Mouse (Mus musculus): ENCODE results near the gene Fermt2.
A peak's percentile ranks its signal among the peaks of the same experiment; 100 is the strongest.

The Fermt2 gene

GRCm38 (mm10) chr14:45462875-45463475 lies 66.9 kb downstream of the Fermt2 start:
- no peak for DNase-seq

GRCm38 (mm10) chr14:45462374-45462773 lies 67.5 kb downstream of the Fermt2 start:
- DNase-seq, result no peak

DNA sequence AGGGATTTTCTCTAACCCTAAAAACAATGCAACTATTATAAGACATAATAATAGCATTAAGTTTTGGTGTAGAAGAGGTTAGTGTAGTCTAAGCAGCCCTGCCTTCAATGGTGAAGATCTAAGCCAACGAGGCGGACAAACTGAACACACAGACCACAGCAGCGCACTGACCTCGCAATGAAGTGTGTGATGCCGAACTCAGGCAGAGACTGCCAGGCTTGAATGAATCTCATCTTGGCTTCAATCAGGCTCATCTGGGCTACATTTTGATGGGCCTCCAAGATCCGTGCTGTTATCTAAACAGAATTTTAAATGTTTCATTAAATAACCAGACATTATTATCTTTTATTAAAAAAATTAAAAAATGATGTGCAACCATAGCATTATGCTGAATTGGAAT lies 68.0 kb downstream of the Fermt2 start:
- no peak for DNase-seq

DNA sequence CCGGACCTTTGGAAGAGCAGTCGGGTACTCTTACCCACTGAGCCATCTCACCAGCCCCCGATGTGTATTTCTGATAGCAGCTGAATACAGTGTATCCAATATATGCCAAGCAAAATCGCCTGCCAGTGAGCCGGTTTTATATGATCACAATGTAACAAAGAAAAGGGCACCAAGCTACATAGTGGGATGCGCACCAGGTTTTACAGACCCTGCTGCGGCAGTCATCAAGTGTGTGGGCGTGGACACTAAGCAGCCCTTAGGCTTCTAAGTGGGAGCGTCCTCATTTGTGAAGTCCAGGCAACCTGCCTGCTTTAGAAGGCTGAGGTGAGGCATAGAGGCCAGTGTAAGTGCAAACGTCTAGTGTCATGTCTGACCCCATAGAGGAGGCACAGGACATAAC lies 69.4 kb downstream of the Fermt2 start:
- no peak for DNase-seq

GRCm38 (mm10) chr14:45459877-45460276 lies 70.0 kb downstream of the Fermt2 start:
- no peak for DNase-seq

DNA sequence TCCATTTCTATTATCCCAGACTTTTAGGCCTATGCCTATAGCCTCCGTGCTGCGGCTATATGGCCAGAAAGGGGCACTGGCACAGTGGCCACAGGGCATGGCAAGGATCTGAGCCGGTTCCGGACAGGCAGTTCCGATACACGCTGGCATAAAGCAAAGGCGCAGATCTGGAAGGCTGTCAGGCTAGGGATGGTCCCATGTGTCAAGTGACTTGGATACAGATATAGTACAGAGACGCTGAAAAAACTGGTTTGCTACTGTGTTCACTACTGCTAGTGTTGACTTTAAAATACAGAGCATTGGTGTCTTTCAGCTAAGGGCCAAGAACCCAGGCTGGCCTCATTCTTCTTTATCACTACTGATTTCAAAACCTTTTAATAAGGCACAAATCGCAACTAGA lies 72.9 kb downstream of the Fermt2 start:
- DNase-seq, result no peak

GRCm38 (mm10) chr14:45456502-45456846 lies 73.4 kb downstream of the Fermt2 start:
- no peak for DNase-seq

GRCm38 (mm10) chr14:45455651-45456501 lies 74.0 kb downstream of the Fermt2 start:
- DNase-seq, result no peak

DNA sequence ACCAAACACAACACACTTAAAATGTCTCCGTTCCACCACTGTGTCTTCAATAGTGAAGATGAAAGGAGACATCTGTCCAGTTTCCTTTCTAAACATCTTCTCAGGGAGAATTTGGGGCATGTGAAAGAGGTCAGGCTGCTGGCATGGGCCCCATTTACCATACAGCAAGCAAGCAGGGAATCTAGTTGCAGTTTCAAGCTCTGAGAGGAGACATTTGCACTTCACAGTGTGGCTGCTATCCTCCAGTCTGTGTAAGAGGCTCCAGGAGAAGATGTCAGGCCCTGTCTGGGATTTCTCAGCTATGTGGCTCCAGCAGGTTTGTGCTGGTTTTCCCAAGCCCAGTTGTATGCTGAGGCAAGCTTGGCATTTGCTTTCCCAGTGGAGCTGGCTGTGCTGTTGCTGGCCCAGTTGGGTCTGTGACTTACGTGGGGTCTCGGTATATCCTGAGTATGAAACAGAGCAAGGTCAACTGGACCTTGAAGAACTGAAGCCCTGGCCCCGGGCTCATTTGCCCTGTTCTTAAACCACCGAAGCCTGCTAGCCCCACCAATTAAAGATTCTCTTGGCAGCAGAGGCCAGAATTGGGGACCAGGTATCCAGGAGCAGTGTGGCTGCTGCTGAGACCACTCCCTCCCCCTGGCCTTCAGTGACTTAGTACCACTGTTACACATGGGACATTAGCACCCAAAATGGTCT lies 76.2 kb downstream of the Fermt2 start:
- no peak for DNase-seq

DNA sequence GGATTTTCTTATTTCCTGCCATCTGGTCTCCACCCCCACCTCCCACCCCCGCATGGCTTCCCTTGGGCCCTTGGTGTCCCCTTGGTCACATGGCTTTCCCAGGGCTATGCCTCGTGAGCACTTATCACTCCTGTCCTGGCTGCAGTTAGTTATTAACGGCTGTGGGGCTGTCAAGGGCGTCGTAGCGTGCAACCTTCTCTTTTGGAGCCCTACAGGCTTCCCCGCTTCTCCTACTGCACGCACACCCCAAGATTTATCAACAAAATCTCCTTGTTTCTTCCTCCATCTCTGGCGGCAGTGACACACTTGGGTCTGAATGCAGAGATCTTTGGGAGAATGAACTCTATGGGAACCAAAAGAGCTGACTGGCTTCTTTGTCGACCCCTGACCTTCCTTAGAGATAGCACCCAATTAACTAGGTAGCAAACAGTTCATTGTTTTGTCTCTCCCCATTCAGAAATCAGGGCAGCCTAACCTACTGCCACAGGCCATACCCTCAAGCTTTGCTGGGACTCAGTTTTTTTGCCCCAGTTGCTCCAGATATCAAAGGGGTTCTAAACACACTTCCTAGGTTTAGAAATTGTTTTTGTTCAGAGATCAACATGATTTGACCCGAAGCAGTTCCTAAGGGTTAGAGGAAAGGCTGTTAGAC lies 76.9 kb downstream of the Fermt2 start:
- no peak for DNase-seq

GRCm38 (mm10) chr14:45452148-45452547 lies 77.8 kb downstream of the Fermt2 start:
- no peak for DNase-seq

- no peak for DNase-seq
Measured at GRCm38 (mm10) chr14:45451090-45451489, 78.8 kb downstream of the Fermt2 start.

DNA sequence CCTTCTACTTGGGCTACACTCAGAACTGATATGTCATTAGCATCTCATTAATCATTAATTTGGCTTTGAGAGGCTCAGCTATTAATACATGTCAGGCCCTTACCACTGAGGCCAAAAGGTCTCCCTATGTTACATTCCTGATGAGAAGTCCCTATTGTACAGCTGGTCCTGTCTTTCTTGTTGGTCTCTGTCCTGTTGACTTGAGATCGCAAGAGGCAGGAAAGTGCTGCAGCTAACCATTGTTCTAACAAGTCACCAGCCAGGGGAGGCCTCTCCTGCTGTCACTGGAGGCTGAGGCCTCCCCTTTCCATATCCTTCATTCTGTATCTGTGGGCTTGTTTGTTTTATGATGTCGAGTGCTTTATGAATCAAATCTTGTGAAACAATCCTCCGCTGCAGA lies 83.1 kb downstream of the Fermt2 start:
- DNase-seq, result no peak

DNA sequence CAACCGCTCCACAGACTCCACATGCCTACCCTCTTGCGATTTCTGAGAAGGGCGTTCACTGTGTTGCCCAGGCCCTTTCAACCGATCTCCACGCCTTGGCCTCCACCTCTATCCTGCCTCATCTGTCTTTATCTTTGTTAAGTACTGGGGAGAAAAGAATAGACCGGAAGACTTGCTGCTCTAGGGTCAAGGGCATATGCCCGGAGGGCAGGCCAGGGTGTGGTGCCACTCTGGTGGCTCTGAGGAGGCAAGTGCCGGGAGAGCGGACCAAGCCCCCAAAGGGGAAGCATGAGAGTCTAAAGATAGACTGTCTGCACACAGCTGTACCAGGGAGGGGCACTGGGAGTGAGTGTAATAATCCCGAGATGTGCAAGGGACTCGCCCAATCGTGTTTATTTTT lies 84.5 kb downstream of the Fermt2 start:
- DNase-seq, result no peak

- no peak for DNase-seq
Measured at GRCm38 (mm10) chr14:45444870-45445269, 85.0 kb downstream of the Fermt2 start.

DNA sequence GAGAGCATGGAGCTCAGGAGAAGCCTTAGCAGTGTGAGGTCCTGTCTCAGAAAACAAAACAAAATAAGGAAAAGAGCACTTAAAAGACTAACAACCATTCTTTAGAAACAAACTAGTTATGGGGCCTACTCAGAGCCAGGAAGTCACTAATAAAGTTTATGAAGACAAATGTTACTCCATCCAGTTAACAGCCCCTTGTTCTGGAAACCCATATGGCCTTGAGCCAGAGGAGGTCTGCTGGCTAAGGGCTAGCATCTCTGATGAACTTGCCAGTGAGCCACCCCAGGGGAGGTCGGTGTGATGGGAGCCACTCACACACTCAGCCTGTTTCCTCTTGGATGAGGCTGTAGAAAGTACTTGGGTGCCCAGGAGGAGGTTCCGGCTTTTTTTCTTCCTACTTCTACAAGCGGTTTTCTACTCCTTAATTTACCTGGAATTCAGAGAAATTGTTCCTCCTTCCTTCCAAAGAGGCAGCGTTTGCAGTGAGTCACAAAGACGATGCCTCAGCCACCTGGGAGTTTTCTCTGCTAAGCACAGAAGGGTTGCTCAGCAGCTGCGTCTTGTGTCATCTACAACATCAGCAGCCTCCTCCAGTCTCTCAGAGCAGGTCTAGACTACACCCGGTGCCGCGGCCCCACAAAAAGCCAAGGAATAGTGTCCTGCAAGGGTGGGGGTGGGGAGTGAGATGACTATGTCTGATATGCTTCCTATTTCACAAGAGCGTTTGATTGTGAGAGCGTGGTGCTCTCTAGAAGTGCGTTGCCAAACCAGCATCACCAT lies 86.9 kb downstream of the Fermt2 start:
- no peak for DNase-seq

DNA sequence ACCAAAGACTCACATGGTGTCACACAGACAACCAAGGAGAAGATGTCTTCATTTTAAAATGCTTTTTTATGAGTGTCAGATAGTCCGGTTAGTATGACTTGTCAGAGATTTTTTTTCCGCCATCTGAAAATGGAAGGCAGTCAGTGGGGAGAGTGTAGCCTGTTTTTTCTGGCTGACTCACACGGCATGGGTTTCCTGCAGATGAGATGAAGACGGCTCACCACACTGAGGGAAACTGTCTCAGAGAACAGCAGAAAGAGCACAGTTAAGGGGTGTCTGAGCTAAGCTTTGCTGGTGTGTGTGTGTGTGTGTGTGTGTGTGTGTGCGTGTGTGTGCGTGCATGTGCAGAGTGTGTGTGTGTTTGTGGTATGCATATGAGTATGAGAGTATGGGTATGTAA lies 88.6 kb downstream of the Fermt2 start:
- no peak for DNase-seq

DNA sequence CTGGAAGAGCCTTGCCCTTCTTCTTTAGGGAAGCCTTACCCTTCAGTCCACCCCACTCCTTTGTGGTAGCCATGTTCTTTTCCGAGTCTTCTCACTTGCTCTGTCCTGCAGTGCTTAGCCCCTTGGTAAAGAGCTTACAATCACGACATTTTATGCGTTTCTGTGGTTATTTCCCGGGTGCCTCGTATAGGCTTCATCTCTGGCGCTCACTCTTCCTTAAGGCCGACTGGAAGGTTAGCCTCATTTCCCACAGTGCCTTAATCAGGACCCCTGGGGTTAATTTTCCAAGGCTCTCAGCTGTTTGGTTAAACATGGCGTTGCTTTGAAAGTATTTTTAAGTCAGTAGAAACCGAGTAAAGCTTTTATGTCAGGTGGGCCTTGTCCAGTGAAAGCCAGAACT lies 90.5 kb downstream of the Fermt2 start:
- no peak for DNase-seq

GRCm38 (mm10) chr14:45438931-45439275 lies 91.0 kb downstream of the Fermt2 start:
- DNase-seq, result no peak

DNA sequence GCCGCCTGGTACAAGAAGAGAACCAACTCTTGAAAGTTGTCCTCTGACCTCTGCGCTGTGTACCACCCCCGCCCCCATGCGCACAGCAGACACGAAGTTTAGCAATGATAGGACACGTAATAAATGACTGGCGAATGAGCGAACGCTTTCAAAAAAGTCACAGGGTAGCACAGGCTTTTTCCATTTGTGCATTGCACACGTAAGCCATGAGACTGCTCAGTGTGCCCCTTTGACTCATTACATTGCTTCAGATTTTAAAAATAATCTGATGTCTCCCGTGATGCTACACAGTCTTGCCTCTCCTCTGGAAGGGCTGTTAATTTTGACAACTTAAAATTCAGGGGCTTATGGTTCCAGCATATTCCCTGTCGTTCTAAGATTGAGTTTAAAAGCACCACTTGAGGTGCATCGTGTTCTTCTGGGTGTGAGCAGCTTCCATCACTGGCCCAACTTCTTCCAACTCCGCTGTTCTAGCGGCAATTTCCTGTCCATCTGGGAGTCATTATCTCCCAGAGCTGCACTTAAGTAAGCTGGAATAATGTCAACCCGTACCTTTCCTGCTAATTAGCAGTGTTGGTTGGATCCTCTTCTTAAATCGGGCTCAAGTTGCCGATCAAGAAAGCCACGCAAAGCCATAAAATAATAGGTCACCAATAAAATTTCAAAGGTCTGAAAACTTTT lies 91.5 kb downstream of the Fermt2 start:
- DNase-seq, result no peak

GRCm38 (mm10) chr14:45434220-45434619 lies 95.7 kb downstream of the Fermt2 start:
- DNase-seq, result no peak

DNA sequence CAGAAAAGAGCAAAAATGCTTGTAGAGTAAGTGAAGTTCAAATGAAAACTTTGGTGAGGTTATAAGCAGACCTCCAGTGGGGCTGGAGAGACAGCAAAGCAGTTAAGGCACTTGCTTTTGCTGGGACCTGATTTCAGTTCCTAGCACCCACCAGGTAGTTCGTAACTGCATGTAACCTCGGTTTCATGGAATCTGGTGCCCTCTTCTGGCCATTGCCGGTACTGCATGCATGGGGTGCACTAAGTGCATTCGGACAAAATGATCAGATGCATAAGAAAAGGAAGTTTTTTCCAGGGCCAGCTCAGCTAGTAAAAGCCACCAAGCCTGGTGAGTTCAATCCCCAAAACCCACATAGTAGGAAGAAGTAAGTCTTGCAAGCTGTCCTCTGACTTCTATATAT lies 97.9 kb downstream of the Fermt2 start:
- peak; percentile 17 for DNase-seq

Measured in thymus, postnatal 25 days (tissue).